Mouse (Mus musculus) layer of hippocampus, adult 9-10 months (tissue): ENCODE data around the gene Ddx49.

ENCODE experiments used
- DNase-seq: peaks from one replicate; pipeline ENCODE4 v3.0.0; 2022; ENCODE audit warnings: low spot score

Gene Ddx49

DNA sequence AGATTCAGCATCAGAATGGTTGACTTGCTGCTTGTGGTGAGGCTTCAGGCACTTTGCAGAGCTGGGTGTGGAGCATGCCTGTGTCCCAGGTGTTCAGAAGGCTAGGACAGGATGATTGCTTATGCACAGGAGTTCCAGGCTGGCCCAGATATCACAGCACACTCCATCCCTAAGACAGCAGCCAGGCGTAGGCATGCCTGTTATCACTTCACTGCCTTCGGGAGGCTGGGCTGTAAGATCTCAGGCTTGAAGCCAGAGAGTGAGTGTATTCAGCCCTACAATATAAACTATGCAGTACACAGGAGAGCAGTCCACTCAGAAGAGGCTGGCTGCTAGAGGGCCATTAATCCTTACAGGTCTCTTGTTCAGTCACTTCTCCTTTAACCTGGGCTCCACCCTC is 43.2 kb downstream of the Ddx49 start:
- no peak for DNase-seq

DNA sequence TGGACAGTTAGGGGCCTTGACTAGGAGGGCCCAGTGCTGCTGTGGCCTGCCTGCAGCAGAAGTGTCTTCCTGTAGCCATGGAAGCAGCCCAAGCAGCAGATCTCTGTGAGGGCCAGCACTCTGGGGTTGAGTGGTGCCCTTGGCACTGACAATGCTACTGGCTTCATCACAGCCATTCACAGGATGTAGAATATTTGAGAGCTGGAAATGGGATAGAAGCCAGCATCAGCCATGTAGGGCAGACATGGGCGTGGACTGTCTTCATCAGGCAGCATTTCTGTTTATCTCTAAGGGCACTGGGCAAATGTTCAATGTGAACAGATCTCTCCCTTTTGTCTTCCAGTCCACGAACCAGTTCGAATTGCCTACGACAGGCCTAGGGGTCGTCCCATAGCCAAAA is 43.7 kb downstream of the Ddx49 start:
- no peak for DNase-seq

DNA sequence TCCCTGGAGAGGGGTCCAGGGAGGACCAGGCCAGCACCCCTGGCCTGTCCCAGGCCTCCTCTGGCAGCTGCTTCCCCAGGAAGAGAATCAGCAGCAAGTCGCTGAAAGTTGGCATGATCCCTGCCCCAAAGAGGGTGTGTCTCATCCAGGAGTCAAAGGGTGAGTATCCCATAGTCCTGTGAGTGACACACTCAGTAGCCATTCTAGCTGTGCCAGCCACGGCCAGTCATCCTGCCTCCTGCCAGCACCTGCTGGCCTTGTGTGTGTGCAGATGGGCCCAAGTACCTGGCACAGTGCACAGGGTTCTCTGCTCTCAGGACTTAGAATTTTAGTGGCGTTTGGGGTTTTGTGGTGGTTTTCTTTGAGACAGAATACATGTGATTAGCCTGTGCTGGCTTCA is 44.8 kb downstream of the Ddx49 start:
- DNase-seq = no peak

DNA sequence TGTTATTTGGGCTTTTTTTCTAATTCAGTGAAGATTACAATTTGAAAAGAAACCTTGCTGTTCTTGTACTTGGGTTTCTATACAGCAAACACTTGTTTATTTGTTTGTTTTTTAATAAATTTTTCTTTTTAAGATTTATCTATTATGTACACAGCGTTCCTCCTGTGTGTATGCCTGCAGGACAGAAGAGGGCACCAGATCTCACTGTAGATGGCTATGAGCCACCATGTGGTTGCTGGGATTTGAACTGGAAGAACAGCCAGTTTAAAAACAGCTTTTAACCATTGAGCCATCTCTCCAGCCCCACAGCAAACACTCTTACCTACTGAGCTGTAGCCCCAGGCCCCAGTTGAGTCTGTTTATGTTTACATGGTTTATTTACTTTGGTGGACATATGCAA is 47.7 kb downstream of the Ddx49 start:
- no peak for DNase-seq

DNA sequence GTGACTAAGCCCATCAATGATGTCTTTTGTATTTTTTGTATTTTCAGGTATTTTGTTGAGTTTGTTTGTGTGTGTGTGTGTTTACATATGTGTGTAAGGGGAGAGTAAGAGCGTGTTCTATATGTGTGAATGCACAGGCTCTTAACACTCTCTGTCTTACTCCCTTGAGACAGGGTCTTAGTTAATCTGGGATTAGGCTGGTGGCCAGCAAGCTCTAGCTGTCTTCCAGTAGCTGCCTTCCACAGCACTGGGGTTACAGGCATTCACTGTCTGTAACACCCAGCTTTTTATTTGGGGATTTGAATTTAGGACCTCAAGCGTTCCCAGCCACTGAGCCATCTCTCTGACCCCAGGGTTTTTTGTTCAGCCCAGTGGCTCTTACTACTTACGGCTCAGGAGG is 54.4 kb downstream of the Ddx49 start:
- DNase-seq = no peak

GRCm38 (mm10) chr8:70246622-70247021 is 55.7 kb downstream of the Ddx49 start:
- no peak for DNase-seq
